Mouse (Mus musculus): ENCODE measurements around the gene Tnrc18. TPM values are rescaled to one million over a fixed set of nuclear protein-coding genes. Genes with fewer than 3 reads are reported as not detected.

Gene Tnrc18
- polyA plus RNA-seq, 1 experiment from 2014 or later: 47.4 TPM

- Histone ChIP-seq H3K9ac (replicated peaks; ENCODE audit: low read length) (no peak overlapping the region), H3K4me1 (ENCODE audit: control insufficient read depth, insufficient read depth, low read length) (no peaks in the 10 kb centered on the region), H3K27me3 (ENCODE audit: control insufficient read depth, insufficient read depth, low read length) (no peaks in the 10 kb centered on the region), H3K36me3 (ENCODE audit: control insufficient read depth, insufficient read depth, low read length) (peaks cover 96% of the 10 kb centered on the region), H3K9me3 (ENCODE audit: control insufficient read depth, low read length) (no peaks in the 10 kb centered on the region), H3K4me2 (ENCODE audit: low read length) (no peak overlapping the region), H3K4me3 (replicated peaks; ENCODE audit: low read depth, low read length) (no peak overlapping the region), H3K27ac (replicated peaks; ENCODE audit: low read depth, low read length) (no peak overlapping the region)
- no peak for ATAC-seq (ENCODE audit: low FRiP score, low TSS enrichment)
- no peak for DNase-seq
- 59% methylated on average over 13 of the region's 13 CpGs for WGBS
Measured at GRCm38 (mm10) chr5:142752241-142752640, 65.2 kb downstream of the Tnrc18 start.

GRCm38 (mm10) chr5:142750173-142750572 lies 67.3 kb downstream of the Tnrc18 start:
- Histone ChIP-seq H3K27me3 (ENCODE audit: control insufficient read depth, insufficient read depth, low read length) (no peaks in the 10 kb centered on the region), H3K36me3 (ENCODE audit: control insufficient read depth, insufficient read depth, low read length) (peaks cover 92% of the 10 kb centered on the region), H3K9ac (replicated peaks; ENCODE audit: low read length) (no peak overlapping the region), H3K9me3 (ENCODE audit: control insufficient read depth, low read length) (no peaks in the 10 kb centered on the region), H3K4me2 (ENCODE audit: low read length) (no peak overlapping the region), H3K27ac (replicated peaks; ENCODE audit: low read depth, low read length) (peak overlapping the region; percentile 8; the same call in 1 of the 2 replicates), H3K4me1 (ENCODE audit: control insufficient read depth, insufficient read depth, low read length) (no peaks in the 10 kb centered on the region), H3K4me3 (replicated peaks; ENCODE audit: low read depth, low read length) (no peak overlapping the region)
- ATAC-seq (ENCODE audit: low FRiP score, low TSS enrichment) (no peak), DNase-seq (no peak)
- WGBS: 90% methylated on average over 11 of the region's 11 CpGs

- Histone ChIP-seq H3K9me3 (ENCODE audit: control insufficient read depth, low read length) (no peaks in the 10 kb centered on the region), H3K27me3 (ENCODE audit: control insufficient read depth, insufficient read depth, low read length) (no peaks in the 10 kb centered on the region), H3K4me1 (ENCODE audit: control insufficient read depth, insufficient read depth, low read length) (no peaks in the 10 kb centered on the region), H3K9ac (replicated peaks; ENCODE audit: low read length) (no peak overlapping the region), H3K4me3 (replicated peaks; ENCODE audit: low read depth, low read length) (no peak overlapping the region), H3K27ac (replicated peaks; ENCODE audit: low read depth, low read length) (no peak overlapping the region), H3K36me3 (ENCODE audit: control insufficient read depth, insufficient read depth, low read length) (peaks cover 91% of the 10 kb centered on the region), H3K4me2 (ENCODE audit: low read length) (no peak overlapping the region)
- 54% methylated on average over 12 of the region's 12 CpGs for WGBS
- DNase-seq (no peak), ATAC-seq (ENCODE audit: low FRiP score, low TSS enrichment) (no peak)
Measured at GRCm38 (mm10) chr5:142747026-142747629, 70.3 kb downstream of the Tnrc18 start.

DNA sequence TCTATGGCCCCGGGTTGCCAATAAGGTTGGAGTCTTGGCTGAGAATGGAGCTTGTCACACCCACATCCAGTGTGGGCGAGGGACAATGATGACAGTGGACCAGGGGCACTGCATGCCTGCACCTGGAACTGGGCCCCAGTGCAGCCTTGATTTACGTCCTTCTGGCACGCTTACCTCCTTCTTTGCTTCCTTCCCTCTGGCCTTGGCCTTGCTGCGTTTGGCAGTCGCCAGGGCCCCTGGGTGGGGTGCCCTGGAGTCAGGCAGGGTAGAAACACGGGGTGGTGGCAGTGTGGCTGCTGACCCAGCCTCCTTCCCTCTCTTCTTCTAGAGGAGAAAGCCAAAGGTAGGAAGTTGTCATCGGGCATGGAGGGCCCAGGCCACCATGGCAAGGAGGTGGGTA lies 77.5 kb downstream of the Tnrc18 start:
- H3K27ac ChIP-seq (replicated peaks; ENCODE audit: low read depth, low read length): no peak overlapping the region
- WGBS: 89% methylated on average over 8 of the region's 8 CpGs
- ATAC-seq (ENCODE audit: low FRiP score, low TSS enrichment) (no peak), DNase-seq (no peak)
- no peaks in the 10 kb centered on the region for H3K27me3 ChIP-seq (ENCODE audit: control insufficient read depth, insufficient read depth, low read length)
- no peak overlapping the region for H3K4me3 ChIP-seq (replicated peaks; ENCODE audit: low read depth, low read length)
- H3K9ac ChIP-seq (replicated peaks; ENCODE audit: low read length): no peak overlapping the region
- no peak overlapping the region for H3K4me2 ChIP-seq (ENCODE audit: low read length)
- no peaks in the 10 kb centered on the region for H3K9me3 ChIP-seq (ENCODE audit: control insufficient read depth, low read length)
- H3K36me3 ChIP-seq (ENCODE audit: control insufficient read depth, insufficient read depth, low read length): peaks cover 96% of the 10 kb centered on the region
- H3K4me1 ChIP-seq (ENCODE audit: control insufficient read depth, insufficient read depth, low read length): no peaks in the 10 kb centered on the region

GRCm38 (mm10) chr5:142731916-142732315 lies 85.5 kb downstream of the Tnrc18 start:
- Histone ChIP-seq H3K9ac (replicated peaks; ENCODE audit: low read length) (no peak overlapping the region), H3K27ac (replicated peaks; ENCODE audit: low read depth, low read length) (no peak overlapping the region), H3K4me2 (ENCODE audit: low read length) (no peak overlapping the region), H3K4me3 (replicated peaks; ENCODE audit: low read depth, low read length) (no peak overlapping the region), H3K4me1 (ENCODE audit: control insufficient read depth, insufficient read depth, low read length) (no peaks in the 10 kb centered on the region), H3K36me3 (ENCODE audit: control insufficient read depth, insufficient read depth, low read length) (peaks cover 99% of the 10 kb centered on the region), H3K27me3 (ENCODE audit: control insufficient read depth, insufficient read depth, low read length) (no peaks in the 10 kb centered on the region), H3K9me3 (ENCODE audit: control insufficient read depth, low read length) (no peaks in the 10 kb centered on the region)
- WGBS: 97% methylated on average over 11 of the region's 11 CpGs
- DNase-seq (no peak), ATAC-seq (ENCODE audit: low FRiP score, low TSS enrichment) (no peak)

DNA sequence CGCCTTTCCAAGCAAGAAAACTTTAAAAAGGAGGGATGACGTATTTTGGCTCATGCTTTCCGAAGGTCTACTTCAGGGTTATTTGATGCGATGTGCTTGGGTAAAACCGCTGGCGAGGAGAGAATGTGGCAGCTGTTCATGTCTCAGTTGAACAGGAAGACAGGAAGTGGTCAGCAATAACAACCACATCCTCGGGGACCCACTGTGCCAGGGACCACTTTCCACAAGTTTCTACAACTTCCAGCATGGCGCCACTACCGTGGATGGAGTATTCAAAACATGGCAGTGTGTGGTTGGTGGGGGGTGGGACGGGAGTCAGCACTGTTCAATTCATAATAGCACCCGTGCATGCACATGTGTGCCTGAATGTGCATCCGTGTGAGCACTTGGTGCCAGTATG lies 87.2 kb downstream of the Tnrc18 start:
- Histone ChIP-seq H3K4me2 (ENCODE audit: low read length) (no peak overlapping the region), H3K4me3 (replicated peaks; ENCODE audit: low read depth, low read length) (no peak overlapping the region), H3K9me3 (ENCODE audit: control insufficient read depth, low read length) (no peaks in the 10 kb centered on the region), H3K4me1 (ENCODE audit: control insufficient read depth, insufficient read depth, low read length) (no peaks in the 10 kb centered on the region), H3K27me3 (ENCODE audit: control insufficient read depth, insufficient read depth, low read length) (no peaks in the 10 kb centered on the region), H3K9ac (replicated peaks; ENCODE audit: low read length) (no peak overlapping the region), H3K27ac (replicated peaks; ENCODE audit: low read depth, low read length) (no peak overlapping the region), H3K36me3 (ENCODE audit: control insufficient read depth, insufficient read depth, low read length) (peaks cover 99% of the 10 kb centered on the region)
- WGBS: 92% methylated on average over 12 of the region's 12 CpGs
- no peak for ATAC-seq (ENCODE audit: low FRiP score, low TSS enrichment)
- DNase-seq: no peak

DNA sequence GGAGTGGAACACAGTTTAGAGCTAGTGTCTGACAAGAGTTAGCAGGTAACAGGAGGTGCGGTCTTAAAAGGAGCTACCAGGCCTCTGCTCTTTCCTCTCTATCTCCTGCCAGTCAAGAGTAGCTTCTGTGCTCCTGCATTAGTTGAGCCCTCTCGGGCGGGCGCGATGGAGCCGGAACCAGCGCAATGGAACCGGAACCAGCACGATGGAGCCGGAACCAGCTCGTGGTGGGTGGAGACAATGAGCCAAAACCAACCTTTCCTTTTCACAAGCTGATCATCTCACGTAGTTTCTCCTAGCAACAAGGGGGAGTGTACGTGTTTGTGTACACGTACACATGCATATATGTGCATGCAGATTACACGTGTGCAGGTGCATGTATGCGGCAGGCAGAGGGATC lies 89.2 kb downstream of the Tnrc18 start:
- Histone ChIP-seq H3K27me3 (ENCODE audit: control insufficient read depth, insufficient read depth, low read length) (no peaks in the 10 kb centered on the region), H3K36me3 (ENCODE audit: control insufficient read depth, insufficient read depth, low read length) (peaks cover 84% of the 10 kb centered on the region), H3K9ac (replicated peaks; ENCODE audit: low read length) (no peak overlapping the region), H3K4me3 (replicated peaks; ENCODE audit: low read depth, low read length) (no peak overlapping the region), H3K9me3 (ENCODE audit: control insufficient read depth, low read length) (no peaks in the 10 kb centered on the region), H3K4me1 (ENCODE audit: control insufficient read depth, insufficient read depth, low read length) (no peaks in the 10 kb centered on the region), H3K27ac (replicated peaks; ENCODE audit: low read depth, low read length) (no peak overlapping the region), H3K4me2 (ENCODE audit: low read length) (no peak overlapping the region)
- ATAC-seq (ENCODE audit: low FRiP score, low TSS enrichment) (no peak), DNase-seq (no peak)
- 98% methylated on average over 16 of the region's 16 CpGs for WGBS

DNA sequence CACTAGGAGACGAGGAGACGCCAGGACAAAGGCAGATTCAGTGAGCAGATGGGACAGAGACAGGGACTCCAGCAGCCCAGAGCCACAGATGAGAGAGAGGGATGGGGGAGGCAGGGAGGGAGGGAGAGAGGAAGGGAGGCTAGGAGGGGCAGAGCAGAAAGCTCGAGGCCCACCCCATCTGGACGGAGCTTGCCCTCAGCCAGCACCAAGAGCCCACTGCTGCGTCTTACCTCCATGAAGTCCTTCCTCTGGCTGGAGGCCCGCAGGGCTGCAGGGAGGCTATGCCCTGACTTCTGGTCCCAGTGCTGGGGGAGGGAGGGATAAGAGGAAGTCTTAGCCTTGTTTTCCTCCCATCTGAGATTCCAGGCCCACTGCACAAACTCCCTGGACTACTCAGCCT lies 90.7 kb downstream of the Tnrc18 start:
- no peaks in the 10 kb centered on the region for H3K9me3 ChIP-seq (ENCODE audit: control insufficient read depth, low read length)
- H3K27ac ChIP-seq (replicated peaks; ENCODE audit: low read depth, low read length): no peak overlapping the region
- H3K4me2 ChIP-seq (ENCODE audit: low read length): no peak overlapping the region
- H3K36me3 ChIP-seq (ENCODE audit: control insufficient read depth, insufficient read depth, low read length): peaks cover 76% of the 10 kb centered on the region
- H3K27me3 ChIP-seq (ENCODE audit: control insufficient read depth, insufficient read depth, low read length): no peaks in the 10 kb centered on the region
- no peak overlapping the region for H3K4me3 ChIP-seq (replicated peaks; ENCODE audit: low read depth, low read length)
- WGBS: 89% methylated on average over 6 of the region's 6 CpGs
- H3K9ac ChIP-seq (replicated peaks; ENCODE audit: low read length): no peak overlapping the region
- no peak for DNase-seq
- H3K4me1 ChIP-seq (ENCODE audit: control insufficient read depth, insufficient read depth, low read length): no peaks in the 10 kb centered on the region
- no peak for ATAC-seq (ENCODE audit: low FRiP score, low TSS enrichment)

- ATAC-seq (ENCODE audit: low FRiP score, low TSS enrichment) (no peak), DNase-seq (no peak)
- WGBS: 88% methylated on average over 7 of the region's 7 CpGs
- Histone ChIP-seq H3K4me3 (replicated peaks; ENCODE audit: low read depth, low read length) (no peak overlapping the region), H3K36me3 (ENCODE audit: control insufficient read depth, insufficient read depth, low read length) (peaks cover 68% of the 10 kb centered on the region), H3K9ac (replicated peaks; ENCODE audit: low read length) (no peak overlapping the region), H3K4me2 (ENCODE audit: low read length) (no peak overlapping the region), H3K27ac (replicated peaks; ENCODE audit: low read depth, low read length) (no peak overlapping the region), H3K4me1 (ENCODE audit: control insufficient read depth, insufficient read depth, low read length) (no peaks in the 10 kb centered on the region), H3K9me3 (ENCODE audit: control insufficient read depth, low read length) (no peaks in the 10 kb centered on the region), H3K27me3 (ENCODE audit: control insufficient read depth, insufficient read depth, low read length) (no peaks in the 10 kb centered on the region)
Measured at GRCm38 (mm10) chr5:142724265-142724664, 93.2 kb downstream of the Tnrc18 start.
